Mouse (Mus musculus): Measurements from ENCODE around the gene Zmynd8. TPM values are rescaled to one million over a fixed set of nuclear protein-coding genes. Genes with fewer than 3 reads are reported as not detected.

The Zmynd8 gene
- polyA plus RNA-seq, 1 experiment = 3.0 TPM

GRCm38 (mm10) chr2:165899474-165899873, 658 bp upstream of the Zmynd8 start:
- TF ChIP-seq POLR2A (IDR thresholded peaks at IDR 0.05; ENCODE audit: control insufficient read depth, low read depth, low read length) (no peak), CTCF (IDR thresholded peaks at IDR 0.05; ENCODE audit: control insufficient read depth, insufficient read depth, insufficient replicate concordance, low read depth, low read length) (no peak)
- no peaks in the 10 kb centered on the region for H3K27me3 ChIP-seq (ENCODE audit: control insufficient read depth, insufficient read depth, low read length)
- H3K4me3 ChIP-seq (ENCODE audit: control insufficient read depth, low read depth, low read length) = no peak overlapping the region
- H3K4me1 ChIP-seq (ENCODE audit: control insufficient read depth, insufficient read depth, low read length) = no peaks in the 10 kb centered on the region; the same call in 1 of the 2 replicates
- H3K36me3 ChIP-seq (ENCODE audit: control insufficient read depth, insufficient read depth, low read length) = no peaks in the 10 kb centered on the region
- H3K27ac ChIP-seq (ENCODE audit: control insufficient read depth, insufficient read depth, low read depth, low read length) = no peak overlapping the region

GRCm38 (mm10) chr2:165896171-165896570, 2.6 kb downstream of the Zmynd8 start:
- TF ChIP-seq CTCF (IDR thresholded peaks at IDR 0.05; ENCODE audit: control insufficient read depth, insufficient read depth, insufficient replicate concordance, low read depth, low read length) (no peak), POLR2A (IDR thresholded peaks at IDR 0.05; ENCODE audit: control insufficient read depth, low read depth, low read length) (no peak)
- Histone ChIP-seq H3K36me3 (ENCODE audit: control insufficient read depth, insufficient read depth, low read length) (no peaks in the 10 kb centered on the region), H3K4me1 (ENCODE audit: control insufficient read depth, insufficient read depth, low read length) (no peaks in the 10 kb centered on the region; the same call in 1 of the 2 replicates), H3K27ac (ENCODE audit: control insufficient read depth, insufficient read depth, low read depth, low read length) (no peak overlapping the region), H3K27me3 (ENCODE audit: control insufficient read depth, insufficient read depth, low read length) (no peaks in the 10 kb centered on the region), H3K4me3 (ENCODE audit: control insufficient read depth, low read depth, low read length) (no peak overlapping the region)

DNA sequence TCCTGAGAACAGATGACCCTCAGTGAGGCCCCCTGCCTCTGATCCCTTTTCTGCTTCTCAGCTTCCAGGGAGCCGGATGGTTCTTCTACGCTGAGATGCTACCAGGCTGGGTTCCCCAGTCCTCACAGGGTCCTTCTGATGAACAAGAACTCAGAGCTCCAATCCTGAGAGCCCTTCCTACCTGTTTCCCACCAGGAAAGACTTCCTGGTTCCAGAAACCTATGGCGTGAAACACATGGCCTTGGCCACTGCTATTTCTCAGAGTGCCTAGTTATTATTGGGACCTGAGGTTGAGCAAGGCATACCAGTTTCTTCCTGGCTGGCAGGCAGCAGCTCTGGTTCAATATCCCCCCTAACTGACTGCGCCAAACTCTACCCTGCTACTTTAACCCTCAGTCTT, 3.1 kb downstream of the Zmynd8 start:
- no peaks in the 10 kb centered on the region for H3K36me3 ChIP-seq (ENCODE audit: control insufficient read depth, insufficient read depth, low read length)
- TF ChIP-seq CTCF (IDR thresholded peaks at IDR 0.05; ENCODE audit: control insufficient read depth, insufficient read depth, insufficient replicate concordance, low read depth, low read length) = no peak
- TF ChIP-seq POLR2A (IDR thresholded peaks at IDR 0.05; ENCODE audit: control insufficient read depth, low read depth, low read length) = no peak
- H3K4me3 ChIP-seq (ENCODE audit: control insufficient read depth, low read depth, low read length) = no peak overlapping the region
- H3K27me3 ChIP-seq (ENCODE audit: control insufficient read depth, insufficient read depth, low read length) = no peaks in the 10 kb centered on the region
- no peak overlapping the region for H3K27ac ChIP-seq (ENCODE audit: control insufficient read depth, insufficient read depth, low read depth, low read length)
- H3K4me1 ChIP-seq (ENCODE audit: control insufficient read depth, insufficient read depth, low read length) = no peaks in the 10 kb centered on the region; the same call in 1 of the 2 replicates

DNA sequence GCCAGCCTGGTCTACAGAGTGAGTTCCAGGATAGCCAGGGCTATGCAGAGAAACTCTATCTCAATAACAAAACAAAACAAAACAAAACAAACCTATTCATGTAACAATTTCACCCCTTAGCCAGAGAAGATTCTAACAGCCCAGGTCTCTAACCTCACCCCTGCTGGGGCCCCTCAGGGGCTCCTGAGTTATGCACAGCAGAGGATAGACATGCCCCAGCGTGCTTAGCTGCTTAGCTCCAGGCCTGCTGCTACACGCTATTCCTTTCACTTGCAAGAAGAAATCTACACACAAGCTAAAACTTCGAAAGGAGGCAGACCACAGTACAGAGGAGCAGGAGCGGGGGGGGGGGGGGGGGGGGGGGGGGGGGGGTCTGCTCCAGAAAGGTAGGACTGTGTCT, 4.3 kb downstream of the Zmynd8 start:
- Histone ChIP-seq H3K27me3 (ENCODE audit: control insufficient read depth, insufficient read depth, low read length) (no peaks in the 10 kb centered on the region), H3K36me3 (ENCODE audit: control insufficient read depth, insufficient read depth, low read length) (no peaks in the 10 kb centered on the region), H3K4me1 (ENCODE audit: control insufficient read depth, insufficient read depth, low read length) (no peaks in the 10 kb centered on the region; the same call in 1 of the 2 replicates), H3K27ac (ENCODE audit: control insufficient read depth, insufficient read depth, low read depth, low read length) (no peak overlapping the region), H3K4me3 (ENCODE audit: control insufficient read depth, low read depth, low read length) (no peak overlapping the region)
- no peak for TF ChIP-seq CTCF (IDR thresholded peaks at IDR 0.05; ENCODE audit: control insufficient read depth, insufficient read depth, insufficient replicate concordance, low read depth, low read length)
- no peak for TF ChIP-seq POLR2A (IDR thresholded peaks at IDR 0.05; ENCODE audit: control insufficient read depth, low read depth, low read length)

- no peak overlapping the region for H3K27ac ChIP-seq (ENCODE audit: control insufficient read depth, insufficient read depth, low read depth, low read length)
- H3K4me3 ChIP-seq (ENCODE audit: control insufficient read depth, low read depth, low read length) = no peak overlapping the region
- no peaks in the 10 kb centered on the region for H3K27me3 ChIP-seq (ENCODE audit: control insufficient read depth, insufficient read depth, low read length)
- no peaks in the 10 kb centered on the region for H3K36me3 ChIP-seq (ENCODE audit: control insufficient read depth, insufficient read depth, low read length)
- no peak for TF ChIP-seq CTCF (IDR thresholded peaks at IDR 0.05; ENCODE audit: control insufficient read depth, insufficient read depth, insufficient replicate concordance, low read depth, low read length)
- no peak for TF ChIP-seq POLR2A (IDR thresholded peaks at IDR 0.05; ENCODE audit: control insufficient read depth, low read depth, low read length)
- H3K4me1 ChIP-seq (ENCODE audit: control insufficient read depth, insufficient read depth, low read length) = no peaks in the 10 kb centered on the region; the same call in 1 of the 2 replicates
Observed at GRCm38 (mm10) chr2:165893232-165893631, 5.6 kb downstream of the Zmynd8 start.

DNA sequence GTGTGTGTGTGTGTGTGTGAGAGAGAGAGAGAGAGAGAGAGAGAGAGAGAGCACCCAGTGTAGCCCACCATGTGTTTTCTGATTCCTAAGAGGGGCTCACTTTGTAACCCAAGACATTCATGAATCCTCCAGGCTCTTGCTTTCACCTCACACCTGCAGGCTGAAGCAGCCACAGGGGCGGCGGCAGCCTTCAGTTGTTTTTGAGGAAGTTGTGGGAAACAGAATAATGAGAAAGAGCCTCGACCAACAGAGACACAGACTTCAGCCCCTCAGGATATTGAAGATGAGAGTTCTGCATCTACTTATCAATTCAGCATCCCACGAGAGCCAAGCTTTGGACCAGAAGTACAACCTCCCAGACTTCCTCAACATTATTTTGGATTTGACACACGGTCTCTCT, 6.2 kb downstream of the Zmynd8 start:
- Histone ChIP-seq H3K27ac (ENCODE audit: control insufficient read depth, insufficient read depth, low read depth, low read length) (no peak overlapping the region), H3K4me3 (ENCODE audit: control insufficient read depth, low read depth, low read length) (no peak overlapping the region), H3K4me1 (ENCODE audit: control insufficient read depth, insufficient read depth, low read length) (no peaks in the 10 kb centered on the region; the same call in 1 of the 2 replicates), H3K27me3 (ENCODE audit: control insufficient read depth, insufficient read depth, low read length) (no peaks in the 10 kb centered on the region), H3K36me3 (ENCODE audit: control insufficient read depth, insufficient read depth, low read length) (no peaks in the 10 kb centered on the region)
- TF ChIP-seq POLR2A (IDR thresholded peaks at IDR 0.05; ENCODE audit: control insufficient read depth, low read depth, low read length) = no peak
- no peak for TF ChIP-seq CTCF (IDR thresholded peaks at IDR 0.05; ENCODE audit: control insufficient read depth, insufficient read depth, insufficient replicate concordance, low read depth, low read length)

GRCm38 (mm10) chr2:165890401-165890800, 8.4 kb downstream of the Zmynd8 start:
- H3K4me3 ChIP-seq (ENCODE audit: control insufficient read depth, low read depth, low read length) = no peak overlapping the region
- no peak overlapping the region for H3K27ac ChIP-seq (ENCODE audit: control insufficient read depth, insufficient read depth, low read depth, low read length)
- H3K36me3 ChIP-seq (ENCODE audit: control insufficient read depth, insufficient read depth, low read length) = no peaks in the 10 kb centered on the region
- H3K4me1 ChIP-seq (ENCODE audit: control insufficient read depth, insufficient read depth, low read length) = peaks cover 8% of the 10 kb centered on the region
- TF ChIP-seq POLR2A (IDR thresholded peaks at IDR 0.05; ENCODE audit: control insufficient read depth, low read depth, low read length) = no peak
- no peak for TF ChIP-seq CTCF (IDR thresholded peaks at IDR 0.05; ENCODE audit: control insufficient read depth, insufficient read depth, insufficient replicate concordance, low read depth, low read length)
- H3K27me3 ChIP-seq (ENCODE audit: control insufficient read depth, insufficient read depth, low read length) = no peaks in the 10 kb centered on the region

DNA sequence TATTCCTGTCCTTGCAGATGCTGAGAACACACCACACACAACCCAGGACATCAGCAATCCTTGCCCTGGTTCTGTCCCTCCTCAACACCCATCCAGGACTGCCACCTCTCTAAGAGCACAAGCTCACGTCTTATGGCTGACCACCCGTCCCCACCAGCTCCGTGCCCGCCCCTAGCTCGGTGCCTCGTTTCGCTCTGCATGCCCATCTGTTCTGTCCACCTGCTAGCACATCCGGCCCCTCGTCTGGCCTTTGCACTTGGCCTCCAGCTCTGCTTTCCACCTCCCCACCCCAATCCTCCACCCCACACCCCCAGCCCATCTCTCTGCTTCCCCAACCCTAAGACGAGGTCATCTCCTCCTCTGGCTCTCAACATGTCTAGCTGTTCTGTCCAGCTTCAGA, 8.9 kb downstream of the Zmynd8 start:
- H3K27ac ChIP-seq (ENCODE audit: control insufficient read depth, insufficient read depth, low read depth, low read length) = no peak overlapping the region

More for the DNA sequence above, 8.9 kb downstream of the Zmynd8 start:
- peaks cover 13% of the 10 kb centered on the region for H3K4me1 ChIP-seq (ENCODE audit: control insufficient read depth, insufficient read depth, low read length)
- H3K4me3 ChIP-seq (ENCODE audit: control insufficient read depth, low read depth, low read length) = no peak overlapping the region
- H3K36me3 ChIP-seq (ENCODE audit: control insufficient read depth, insufficient read depth, low read length) = no peaks in the 10 kb centered on the region
- H3K27me3 ChIP-seq (ENCODE audit: control insufficient read depth, insufficient read depth, low read length) = no peaks in the 10 kb centered on the region
- TF ChIP-seq CTCF (IDR thresholded peaks at IDR 0.05; ENCODE audit: control insufficient read depth, insufficient read depth, insufficient replicate concordance, low read depth, low read length) (no peak), POLR2A (IDR thresholded peaks at IDR 0.05; ENCODE audit: control insufficient read depth, low read depth, low read length) (no peak)
